Mouse (Mus musculus): ENCODE results near the gene Cnot9.

DNA sequence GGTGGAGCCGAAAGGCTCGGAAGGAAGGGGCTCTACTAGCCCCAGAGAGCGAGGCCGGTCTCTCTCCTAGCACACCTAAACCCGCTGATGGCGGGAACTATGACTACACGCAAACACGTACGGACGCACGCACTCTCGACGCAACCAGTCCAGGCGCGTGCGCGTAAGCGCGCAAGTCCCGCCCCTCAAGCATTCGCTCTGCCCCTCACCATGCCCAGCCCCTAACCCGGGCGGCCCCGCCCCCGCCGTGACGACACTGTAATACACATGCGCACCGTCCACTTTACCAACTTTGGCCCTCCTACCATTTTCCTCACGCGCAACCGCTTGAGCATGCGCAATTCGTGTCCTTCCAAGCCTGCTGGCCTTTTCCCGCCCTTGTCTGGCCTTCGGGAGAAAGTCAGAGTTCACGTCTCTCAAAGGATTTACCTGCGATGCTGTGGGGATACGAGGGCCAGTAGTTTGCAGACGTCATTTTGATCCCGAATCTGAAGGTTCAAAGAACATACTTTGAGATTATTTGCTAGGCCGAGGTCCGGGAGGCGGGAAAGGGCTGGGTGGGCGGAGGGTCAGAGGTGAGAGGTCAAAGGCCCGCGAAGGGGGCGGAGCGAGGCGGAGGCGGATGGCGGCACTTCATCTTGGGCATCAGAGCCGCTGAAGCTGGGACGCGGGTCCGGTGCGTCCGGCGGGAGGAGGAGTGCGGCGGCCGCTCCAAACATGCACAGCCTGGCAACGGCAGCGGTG is at the start of gene Cnot9:
- TF ChIP-seq EP300 (optimal IDR thresholded peaks at IDR 0.05) (no peak), CTCF (IDR thresholded peaks at IDR 0.05; ENCODE audit: low read depth) (no peak)
